Mouse (Mus musculus) lung, adult 2 months (tissue): ENCODE data around the gene Mip.

ENCODE experiments used
- CTCF ChIP-seq: fragments of 200-500 bp; IDR thresholded peaks from 2 replicates; pipeline ENCODE4 v1.5.1; 2011; ENCODE audit warnings: mild to moderate bottlenecking, low read length, control low read depth; ENCODE audit not compliant: insufficient read depth
- POLR2A ChIP-seq: fragments of 200-500 bp; IDR thresholded peaks from 2 replicates; pipeline ENCODE4 v1.6.1; 2011; ENCODE audit warnings: low read depth, mild to moderate bottlenecking, control low read depth, low read length, borderline replicate concordance; ENCODE audit errors: extremely low read depth

DNA sequence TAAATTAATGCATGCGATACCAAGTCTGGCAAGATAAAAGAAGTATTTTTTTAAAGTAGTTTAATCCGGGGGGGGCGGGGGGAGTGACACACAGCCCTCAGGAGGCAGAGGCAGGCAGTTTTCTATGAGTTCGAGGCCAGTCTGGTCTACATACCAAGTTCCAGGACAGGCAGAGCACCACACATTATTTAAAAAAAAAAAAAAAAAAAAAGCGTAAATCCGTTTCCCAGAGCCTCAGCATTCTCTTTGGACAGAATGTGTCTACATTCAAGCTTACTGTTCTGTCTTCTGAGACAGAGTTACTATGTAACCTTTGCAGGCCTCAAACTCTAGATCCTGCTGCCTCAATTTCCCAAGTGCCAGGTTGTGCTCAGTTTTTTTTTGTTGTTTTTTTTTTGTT, 13.5 kb upstream of the Mip start:
- TF ChIP-seq CTCF: no peak
- TF ChIP-seq POLR2A: no peak
